Mouse (Mus musculus) G1E (cell line): ENCODE data around the gene Itga3.

ENCODE experiments used
- CTCF ChIP-seq: IDR thresholded peaks from 2 replicates; pipeline ENCODE4 v1.5.1; 2012; ENCODE audit warnings: low read depth, low read length, inconsistent platforms, mixed read lengths
- GATA1 ChIP-seq: IDR thresholded peaks from 2 replicates; pipeline ENCODE4 v1.6.1; 2012; ENCODE audit warnings: borderline replicate concordance, low read length, inconsistent platforms, mixed read lengths
- GATA2 ChIP-seq: IDR thresholded peaks from 2 replicates; pipeline ENCODE4 v1.6.1; 2012; ENCODE audit warnings: low read depth, low read length, inconsistent platforms, borderline replicate concordance
- POLR2AphosphoS5 ChIP-seq: IDR thresholded peaks from 2 replicates; pipeline ENCODE4 v1.6.1; 2012; ENCODE audit warnings: low read depth, low read length, inconsistent platforms; ENCODE audit not compliant: insufficient replicate concordance
- TAL1 ChIP-seq: conservative IDR thresholded peaks from 2 replicates; pipeline ENCODE4 v1.6.1; 2012; ENCODE audit warnings: low read depth, low read length, inconsistent platforms, mixed read lengths

- TF ChIP-seq GATA1: no peak
- no peak; the same call in 1 of the 2 replicates for TF ChIP-seq CTCF
- no peak for TF ChIP-seq TAL1
- no peak for TF ChIP-seq POLR2AphosphoS5
- TF ChIP-seq GATA2: no peak
Observed at GRCm38 (mm10) chr11:95001584-95002347, 74.8 kb downstream of the Itga3 start.
